Mouse (Mus musculus): ENCODE results near the gene Gm11541. TPM values are rescaled to one million over a fixed set of nuclear protein-coding genes. Genes with fewer than 3 reads are reported as not detected.
"Not testable (repeated sequence)": the region's sequence is repeated elsewhere in the genome, so short reads cannot be mapped to it uniquely, and the experiment has no call there.

The Gm11541 gene
- polyA plus RNA-seq, 1 experiment from 2014 or later, result not detected

DNA sequence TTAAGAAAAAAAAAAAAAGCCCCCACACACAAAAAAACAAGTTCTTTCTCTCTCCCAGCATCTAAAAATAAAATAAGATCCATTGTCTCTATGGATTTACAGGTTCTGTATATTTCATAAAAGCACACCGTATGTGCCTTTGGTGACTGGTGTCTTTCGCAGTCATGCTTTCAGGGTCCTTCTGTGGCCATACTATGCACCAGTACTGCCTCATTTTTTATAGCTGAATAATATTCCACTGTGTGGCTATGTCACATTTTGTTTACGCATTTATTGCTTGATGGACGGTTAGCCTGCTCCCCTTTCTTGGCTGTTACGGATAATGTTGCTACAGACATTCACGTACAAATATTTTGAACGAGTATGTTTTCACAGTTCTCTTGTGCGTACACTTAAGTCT, 51.3 kb downstream of the Gm11541 start:
- Histone ChIP-seq H3K36me3 (ENCODE audit: control insufficient read depth, insufficient read depth, low read length) (peaks cover 33% of the 10 kb centered on the region), H3K9ac (ENCODE audit: low read length) (peak overlapping the region; percentile 75), H3K9me3 (ENCODE audit: control insufficient read depth, low read length) (no peaks in the 10 kb centered on the region), H3K4me1 (ENCODE audit: control insufficient read depth in 2 of 2, insufficient read depth in 2 of 2, low read length in 2 of 2) (peaks cover 0 to 4% of the 10 kb centered on the region in 2 experiments; a peak in 1 of 4 replicates), H3K27me3 (ENCODE audit: control insufficient read depth, insufficient read depth, low read length) (no peaks in the 10 kb centered on the region), H3K4me2 (ENCODE audit: low read length) (peak overlapping the region; percentile 85), H3K27ac (replicated peaks in 1 of 2; ENCODE audit: control insufficient read depth in 1 of 2, insufficient read depth in 1 of 2, low read depth in 2 of 2, low read length in 2 of 2) (no peak overlapping the region), H3K4me3 (ENCODE audit: control insufficient read depth in 1 of 2, insufficient read depth in 1 of 2, low read depth in 1 of 2, low read length in 2 of 2) (peak overlapping the region; percentile 62 to 98; a peak in 3 of 4 replicates)
- WGBS, result 46% methylated on average over 8 of the region's 8 CpGs
- ATAC-seq (ENCODE audit: insufficient number of reproducible peaks, insufficient read depth, low FRiP score, low read depth), result no peak

GRCm38 (mm10) chr11:94651241-94651640, 53.1 kb downstream of the Gm11541 start:
- H3K36me3 ChIP-seq (ENCODE audit: control insufficient read depth, insufficient read depth, low read length), result peaks cover 40% of the 10 kb centered on the region
- H3K4me3 ChIP-seq (ENCODE audit: control insufficient read depth in 1 of 2, insufficient read depth in 1 of 2, low read depth in 1 of 2, low read length in 2 of 2); H3K4me1 ChIP-seq (ENCODE audit: control insufficient read depth in 2 of 2, insufficient read depth in 2 of 2, low read length in 2 of 2); ATAC-seq (ENCODE audit: insufficient number of reproducible peaks, insufficient read depth, low FRiP score, low read depth); H3K27me3 ChIP-seq (ENCODE audit: control insufficient read depth, insufficient read depth, low read length); H3K27ac ChIP-seq (replicated peaks in 1 of 2; ENCODE audit: control insufficient read depth in 1 of 2, insufficient read depth in 1 of 2, low read depth in 2 of 2, low read length in 2 of 2); H3K9ac ChIP-seq (ENCODE audit: low read length); H3K9me3 ChIP-seq (ENCODE audit: control insufficient read depth, low read length); H3K4me2 ChIP-seq (ENCODE audit: low read length): not testable (repeated sequence)
- WGBS, result 94% methylated on average over 5 of the region's 7 CpGs

GRCm38 (mm10) chr11:94646457-94646856, 57.8 kb downstream of the Gm11541 start:
- ATAC-seq (ENCODE audit: insufficient number of reproducible peaks, insufficient read depth, low FRiP score, low read depth), result no peak
- Histone ChIP-seq H3K9me3 (ENCODE audit: control insufficient read depth, low read length) (no peaks in the 10 kb centered on the region), H3K4me2 (ENCODE audit: low read length) (no peak overlapping the region), H3K36me3 (ENCODE audit: control insufficient read depth, insufficient read depth, low read length) (peaks cover 87% of the 10 kb centered on the region), H3K4me1 (ENCODE audit: control insufficient read depth in 2 of 2, insufficient read depth in 2 of 2, low read length in 2 of 2) (no peaks in the 10 kb centered on the region), H3K27me3 (ENCODE audit: control insufficient read depth, insufficient read depth, low read length) (no peaks in the 10 kb centered on the region), H3K4me3 (ENCODE audit: control insufficient read depth in 1 of 2, insufficient read depth in 1 of 2, low read depth in 1 of 2, low read length in 2 of 2) (no peak overlapping the region), H3K27ac (replicated peaks in 1 of 2; ENCODE audit: control insufficient read depth in 1 of 2, insufficient read depth in 1 of 2, low read depth in 2 of 2, low read length in 2 of 2) (no peak overlapping the region), H3K9ac (ENCODE audit: low read length) (no peak overlapping the region)
- 91% methylated on average over 4 of the region's 4 CpGs for WGBS

Other genes with a start within 250 kb of the Gm11541 start
- gene Cacna1g, start 230.3 kb downstream of the Gm11541 start, polyA plus RNA-seq (2014; fragmentation: Nextera tagmentation; extraction: Ambion mirVana), result 7.7 TPM in 2 replicates
- not detected in 2 replicates for gene Spata20, start 218.3 kb downstream of the Gm11541 start, polyA plus RNA-seq (2014; fragmentation: Nextera tagmentation; extraction: Ambion mirVana)
- gene Epn3, start 204.5 kb downstream of the Gm11541 start, polyA plus RNA-seq (2014; fragmentation: Nextera tagmentation; extraction: Ambion mirVana), result 11.4 TPM in 2 replicates
- gene Mycbpap, start 182.8 kb downstream of the Gm11541 start, polyA plus RNA-seq (2014; fragmentation: Nextera tagmentation; extraction: Ambion mirVana), result 4.7 and 6.6 TPM in 2 replicates
- 5.4 and 6.9 TPM in 2 replicates for gene Rsad1, start 155.2 kb downstream of the Gm11541 start, polyA plus RNA-seq (2014; fragmentation: Nextera tagmentation; extraction: Ambion mirVana)
- gene Chad, start 139.5 kb downstream of the Gm11541 start, polyA plus RNA-seq (2014; fragmentation: Nextera tagmentation; extraction: Ambion mirVana), result 0.15 and 0.42 TPM in 2 replicates
- gene Acsf2, start 102.6 kb downstream of the Gm11541 start, polyA plus RNA-seq (2014; fragmentation: Nextera tagmentation; extraction: Ambion mirVana), result 3.9 and 4.0 TPM in 2 replicates
- gene Lrrc59, start 74.7 kb downstream of the Gm11541 start, polyA plus RNA-seq (2014; fragmentation: Nextera tagmentation; extraction: Ambion mirVana), result 104 and 110 TPM in 2 replicates
- gene Mrpl27, start 50.7 kb downstream of the Gm11541 start, polyA plus RNA-seq (2014; fragmentation: Nextera tagmentation; extraction: Ambion mirVana), result 131 and 147 TPM in 2 replicates
- gene Eme1, start 50.5 kb downstream of the Gm11541 start, polyA plus RNA-seq (2014; fragmentation: Nextera tagmentation; extraction: Ambion mirVana), result 10.2 and 11.7 TPM in 2 replicates
- gene Xylt2, start 27.0 kb downstream of the Gm11541 start, polyA plus RNA-seq (2014; fragmentation: Nextera tagmentation; extraction: Ambion mirVana), result 10.4 and 13.8 TPM in 2 replicates
- gene Cdc34b, start 37.3 kb upstream of the Gm11541 start, polyA plus RNA-seq (2014; fragmentation: Nextera tagmentation; extraction: Ambion mirVana), result 0.18 TPM in 1 of 2 replicates, not detected in the other
- gene Tmem92, start 78.2 kb upstream of the Gm11541 start, polyA plus RNA-seq (2014; fragmentation: Nextera tagmentation; extraction: Ambion mirVana), result not detected in 2 replicates
- gene Col1a1, start 231.7 kb upstream of the Gm11541 start, polyA plus RNA-seq (2014; fragmentation: Nextera tagmentation; extraction: Ambion mirVana), result 447 and 511 TPM in 2 replicates